Mouse (Mus musculus) hindbrain, embryonic 12.5 days (tissue): ENCODE results near the gene Vwa3b. TPM values are rescaled to one million over a fixed set of nuclear protein-coding genes. Genes with fewer than 3 reads are reported as not detected.
"Not testable (repeated sequence)": the region's sequence is repeated elsewhere in the genome, so short reads cannot be mapped to it uniquely, and the experiment has no call there.

Experiments used
- ATAC-seq: fragments of 200-750 bp; cut with Nextera tagmentation; 2 replicates; pipeline ENCODE4 v1.8.0; 2017; ENCODE audit warnings: moderate TSS enrichment; ENCODE audit not compliant: low FRiP score
- H3K27ac ChIP-seq: fragments of 300-500 bp; sonication (generic); 2 replicates; pipeline ENCODE4 v1.5.1; 2016; ENCODE audit warnings: mild to moderate bottlenecking
- H3K27me3 ChIP-seq: fragments of 300-500 bp; sonication (generic); 2 replicates; pipeline ENCODE4 v1.6.1; 2016; ENCODE audit warnings: mild to moderate bottlenecking
- H3K36me3 ChIP-seq: fragments of 300-500 bp; sonication (generic); 2 replicates; pipeline ENCODE4 v1.6.1; 2016; ENCODE audit warnings: mild to moderate bottlenecking
- H3K4me1 ChIP-seq: fragments of 300-500 bp; sonication (generic); 2 replicates; pipeline ENCODE4 v1.6.1; 2016
- H3K4me2 ChIP-seq: fragments of 300-500 bp; sonication (generic); replicated peaks from 2 replicates; pipeline ENCODE4 v1.6.1; 2016; ENCODE audit warnings: mild to moderate bottlenecking
- H3K4me3 ChIP-seq: fragments of 300-500 bp; sonication (generic); 2 replicates; pipeline ENCODE4 v1.5.1; 2016; ENCODE audit warnings: mild to moderate bottlenecking
- H3K9ac ChIP-seq: fragments of 300-500 bp; sonication (generic); 2 replicates; pipeline ENCODE4 v1.6.1; 2016; ENCODE audit warnings: mild to moderate bottlenecking, moderate library complexity
- H3K9me3 ChIP-seq: fragments of 300-500 bp; sonication (generic); replicated peaks from 2 replicates; pipeline ENCODE4 v1.6.1; 2016; ENCODE audit warnings: mild to moderate bottlenecking
- WGBS: fragments of 180-500 bp; shearing (Covaris S2); methylation state at CpG from one replicate; pipeline ENCODE4 v1.1.7; 2016; 5-methylcytosine and 5-hydroxymethylcytosine counted together
- polyA plus RNA-seq: library from polyadenylated mRNA; unstranded; fragments of >200 nt; fragmentation: Nextera tagmentation; extraction: Ambion mirVana; gene quantifications from 2 replicates; pipeline ENCODE4 v1.2.1, GENCODE M21; 2016

The Vwa3b gene
- polyA plus RNA-seq, 1 experiment from 2014 or later: 0.96 TPM

DNA sequence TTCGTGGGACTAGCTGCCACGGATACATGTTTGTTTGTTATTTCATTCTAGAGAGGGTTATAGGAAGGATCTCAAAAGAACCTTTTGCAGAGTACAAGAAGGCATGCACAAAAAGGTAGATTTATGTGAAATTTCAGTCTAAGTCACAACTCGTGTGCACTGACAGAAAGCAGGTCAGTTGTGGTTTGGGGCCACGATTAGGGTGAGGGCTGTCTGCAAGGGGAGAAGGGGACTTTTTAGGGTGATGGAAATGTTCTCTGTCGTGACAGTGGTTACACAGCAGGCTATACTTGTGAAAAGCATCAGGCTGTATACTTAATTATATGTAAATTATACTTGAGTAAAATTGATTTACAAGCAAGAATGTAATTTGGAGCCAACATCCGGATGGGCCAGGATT lies 30.6 kb upstream of the Vwa3b start:
- no peak overlapping the region for H3K4me3 ChIP-seq
- no peaks in the 10 kb centered on the region for H3K27me3 ChIP-seq
- no peak overlapping the region for H3K27ac ChIP-seq
- no peak for ATAC-seq
- 72% methylated on average over 6 of the region's 6 CpGs for WGBS
- H3K9ac ChIP-seq: no peak overlapping the region
- H3K36me3 ChIP-seq: no peaks in the 10 kb centered on the region
- no peaks in the 10 kb centered on the region for H3K9me3 ChIP-seq
- H3K4me2 ChIP-seq: no peak overlapping the region
- 0 out of 2 replicates have a peak, but pooled peaks cover 6% of the 10 kb centered on the region for H3K4me1 ChIP-seq

- 55% methylated on average over 6 of the region's 6 CpGs for WGBS
- no peaks in the 10 kb centered on the region for H3K36me3 ChIP-seq
Measured at GRCm38 (mm10) chr1:36996561-36997213, 29.7 kb upstream of the Vwa3b start.

GRCm38 (mm10) chr1:37000307-37000706 lies 26.1 kb upstream of the Vwa3b start:
- H3K27me3 ChIP-seq: no peaks in the 10 kb centered on the region
- H3K36me3 ChIP-seq: no peaks in the 10 kb centered on the region
- no peak overlapping the region for H3K4me2 ChIP-seq
- no peak overlapping the region for H3K4me3 ChIP-seq
- H3K4me1 ChIP-seq: 0 out of 2 replicates have a peak, but pooled peaks cover 6% of the 10 kb centered on the region
- no peak for ATAC-seq
- H3K9me3 ChIP-seq: no peaks in the 10 kb centered on the region
- H3K9ac ChIP-seq: no peak overlapping the region
- H3K27ac ChIP-seq: no peak overlapping the region
- WGBS: 71% methylated on average over 5 of the region's 5 CpGs

More at GRCm38 (mm10) chr1:36996561-36997213, 29.7 kb upstream of the Vwa3b start:
- Histone ChIP-seq H3K9ac (no peak overlapping the region), H3K4me1 (0 out of 2 replicates have a peak, but pooled peaks cover 6% of the 10 kb centered on the region), H3K27me3 (no peaks in the 10 kb centered on the region), H3K4me2 (no peak overlapping the region), H3K9me3 (no peaks in the 10 kb centered on the region), H3K27ac (no peak overlapping the region), H3K4me3 (no peak overlapping the region)
- ATAC-seq: no peak

DNA sequence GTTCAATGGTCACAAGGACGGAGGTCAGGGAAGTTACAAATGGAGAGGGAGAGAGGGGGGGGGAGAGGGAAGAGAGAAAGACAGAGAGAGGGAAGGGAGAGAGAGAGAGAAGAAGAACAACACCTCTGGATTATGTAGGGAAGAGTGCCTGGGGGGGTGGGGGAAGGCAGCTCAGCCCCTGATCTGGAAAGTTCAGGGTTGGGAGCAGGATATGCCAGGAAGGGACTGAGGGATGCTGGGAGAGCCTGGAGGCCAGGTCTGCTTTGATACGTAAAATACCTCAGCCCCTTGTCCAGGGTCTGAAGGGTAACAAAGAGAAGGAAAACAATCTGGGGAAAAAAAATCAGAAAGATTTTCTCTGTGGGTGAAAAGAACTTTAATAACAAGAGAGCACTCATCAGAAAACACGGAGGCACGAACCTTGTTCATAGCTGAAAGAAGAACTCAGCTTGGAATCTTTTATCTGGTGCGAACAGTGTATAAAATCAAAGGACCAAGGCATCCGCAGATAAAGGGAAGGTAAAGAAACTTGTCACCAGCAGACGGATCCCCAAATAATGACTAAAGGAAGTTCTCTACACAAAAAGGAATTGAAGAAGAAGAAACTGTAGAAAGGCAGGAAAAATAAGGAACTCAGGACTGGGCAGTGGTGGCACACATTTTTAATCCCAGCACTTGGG lies 24.6 kb upstream of the Vwa3b start:
- 33% methylated on average over 7 of the region's 7 CpGs for WGBS
- no peaks in the 10 kb centered on the region for H3K27me3 ChIP-seq
- H3K9ac ChIP-seq: no peak overlapping the region
- H3K27ac ChIP-seq: no peak overlapping the region
- 0 out of 2 replicates have a peak, but pooled peaks cover 1% of the 10 kb centered on the region for H3K4me1 ChIP-seq
- H3K9me3 ChIP-seq: no peaks in the 10 kb centered on the region
- H3K4me3 ChIP-seq: no peak overlapping the region
- no peak overlapping the region for H3K4me2 ChIP-seq
- no peak for ATAC-seq
- no peaks in the 10 kb centered on the region for H3K36me3 ChIP-seq

GRCm38 (mm10) chr1:37002316-37003008 lies 23.9 kb upstream of the Vwa3b start:
- H3K4me2 ChIP-seq: no peak overlapping the region
- H3K4me1 ChIP-seq: no peaks in the 10 kb centered on the region
- no peaks in the 10 kb centered on the region for H3K27me3 ChIP-seq
- WGBS: 83% methylated on average over 3 of the region's 3 CpGs
- H3K27ac ChIP-seq: no peak overlapping the region
- no peak for ATAC-seq
- H3K9me3 ChIP-seq: no peaks in the 10 kb centered on the region
- no peaks in the 10 kb centered on the region for H3K36me3 ChIP-seq
- no peak overlapping the region for H3K9ac ChIP-seq
- H3K4me3 ChIP-seq: no peak overlapping the region

GRCm38 (mm10) chr1:37004533-37004932 lies 21.9 kb upstream of the Vwa3b start:
- H3K27ac ChIP-seq: no peak overlapping the region
- WGBS: 80% methylated on average over 8 of the region's 8 CpGs
- no peak for ATAC-seq
- no peak overlapping the region for H3K9ac ChIP-seq
- no peaks in the 10 kb centered on the region for H3K9me3 ChIP-seq
- no peak overlapping the region for H3K4me2 ChIP-seq
- no peaks in the 10 kb centered on the region for H3K27me3 ChIP-seq
- no peaks in the 10 kb centered on the region for H3K36me3 ChIP-seq
- H3K4me3 ChIP-seq: no peak overlapping the region
- H3K4me1 ChIP-seq: no peaks in the 10 kb centered on the region

DNA sequence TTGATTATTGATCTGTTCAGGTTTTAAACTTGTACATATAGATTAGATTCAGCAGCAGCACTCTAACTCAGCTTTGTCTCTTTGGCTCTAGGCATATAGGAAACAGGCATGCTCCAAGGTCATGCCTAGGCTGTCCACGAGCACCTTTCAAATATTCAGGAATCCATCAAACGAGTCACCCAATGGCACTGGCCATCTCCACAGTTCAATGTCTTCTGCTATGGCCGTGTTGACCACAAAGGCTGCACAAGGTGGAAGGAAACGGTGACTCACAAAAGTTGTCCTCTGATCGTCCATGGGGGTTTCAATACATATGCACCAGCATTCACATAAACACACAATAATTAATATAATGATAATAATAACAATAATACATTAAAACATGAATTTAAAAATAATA lies 21.4 kb upstream of the Vwa3b start:
- Histone ChIP-seq H3K4me2 (no peak overlapping the region), H3K4me3 (no peak overlapping the region), H3K9ac (no peak overlapping the region), H3K4me1 (no peaks in the 10 kb centered on the region), H3K36me3 (no peaks in the 10 kb centered on the region), H3K9me3 (no peaks in the 10 kb centered on the region), H3K27ac (no peak overlapping the region), H3K27me3 (no peaks in the 10 kb centered on the region)
- ATAC-seq: no peak
- 85% methylated on average over 5 of the region's 5 CpGs for WGBS

- not testable (repeated sequence) for H3K27me3 ChIP-seq, H3K4me3 ChIP-seq, H3K27ac ChIP-seq, ATAC-seq, H3K9ac ChIP-seq, H3K36me3 ChIP-seq, H3K9me3 ChIP-seq, H3K4me1 ChIP-seq, H3K4me2 ChIP-seq
- WGBS: 89% methylated on average over 11 of the region's 11 CpGs
Measured at GRCm38 (mm10) chr1:37006529-37006928, 19.9 kb upstream of the Vwa3b start.

- Histone ChIP-seq H3K4me1 (no peaks in the 10 kb centered on the region), H3K27me3 (no peaks in the 10 kb centered on the region), H3K27ac (no peak overlapping the region), H3K9me3 (no peaks in the 10 kb centered on the region), H3K36me3 (no peaks in the 10 kb centered on the region), H3K4me3 (no peak overlapping the region), H3K4me2 (no peak overlapping the region), H3K9ac (no peak overlapping the region)
- no peak for ATAC-seq
- WGBS: 74% methylated on average over 10 of the region's 10 CpGs
Measured at GRCm38 (mm10) chr1:37009880-37010279, 16.5 kb upstream of the Vwa3b start.

- no peak overlapping the region for H3K27ac ChIP-seq
- H3K4me2 ChIP-seq: no peak overlapping the region
- H3K27me3 ChIP-seq: no peaks in the 10 kb centered on the region
- H3K9ac ChIP-seq: no peak overlapping the region
- no peaks in the 10 kb centered on the region for H3K4me1 ChIP-seq
- ATAC-seq: no peak
- H3K9me3 ChIP-seq: no peaks in the 10 kb centered on the region
- no peaks in the 10 kb centered on the region for H3K36me3 ChIP-seq
- 81% methylated on average over 3 of the region's 3 CpGs for WGBS
- no peak overlapping the region for H3K4me3 ChIP-seq
Measured at GRCm38 (mm10) chr1:37011626-37012209, 14.7 kb upstream of the Vwa3b start.

DNA sequence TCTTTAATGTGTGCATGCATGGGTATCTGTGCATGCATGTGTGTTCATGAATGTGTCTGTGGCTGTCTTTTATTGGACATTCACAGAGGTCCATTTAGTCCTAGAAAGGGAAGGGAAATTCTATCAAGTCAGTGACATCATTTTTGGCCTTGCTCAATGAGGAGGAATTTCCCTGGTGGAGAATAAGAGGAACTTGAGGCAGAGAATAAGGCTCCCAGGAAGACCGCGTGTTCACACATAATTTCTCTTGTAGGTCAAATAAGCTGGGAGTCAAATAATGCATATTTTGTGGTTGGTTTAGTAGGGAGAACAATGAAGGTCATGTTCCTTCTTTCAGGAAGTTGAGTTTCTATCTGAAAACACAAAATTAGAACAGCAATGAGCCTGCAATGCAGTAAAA lies 13.4 kb upstream of the Vwa3b start:
- Histone ChIP-seq H3K4me2 (no peak overlapping the region), H3K9ac (no peak overlapping the region), H3K27ac (no peak overlapping the region), H3K36me3 (no peaks in the 10 kb centered on the region), H3K4me3 (no peak overlapping the region), H3K27me3 (no peaks in the 10 kb centered on the region), H3K4me1 (no peaks in the 10 kb centered on the region), H3K9me3 (no peaks in the 10 kb centered on the region)
- ATAC-seq: no peak
- 89% methylated on average over 2 of the region's 2 CpGs for WGBS

DNA sequence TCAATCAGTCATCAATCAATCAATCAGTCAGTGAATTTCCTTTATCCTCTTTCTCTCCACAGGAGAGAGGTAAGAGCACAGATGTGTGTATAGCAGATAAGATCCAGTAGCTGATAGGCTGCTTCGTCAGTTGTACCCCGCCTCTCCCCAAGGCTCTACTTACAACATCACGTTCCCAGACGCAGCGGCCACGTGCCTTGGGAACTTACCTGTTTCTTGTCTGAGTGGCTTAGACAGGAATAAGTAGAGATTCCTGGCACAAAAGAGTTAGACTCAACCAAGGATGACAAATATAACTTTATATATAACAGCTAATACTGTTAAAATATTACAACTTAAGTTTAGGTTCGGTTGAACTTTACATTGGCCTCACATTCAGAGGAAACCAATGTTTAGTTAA lies 12.7 kb upstream of the Vwa3b start:
- Histone ChIP-seq H3K27ac (no peak overlapping the region), H3K9me3 (no peaks in the 10 kb centered on the region), H3K27me3 (no peaks in the 10 kb centered on the region), H3K4me2 (no peak overlapping the region), H3K4me1 (no peaks in the 10 kb centered on the region), H3K36me3 (no peaks in the 10 kb centered on the region), H3K4me3 (no peak overlapping the region), H3K9ac (no peak overlapping the region)
- 79% methylated on average over 7 of the region's 7 CpGs for WGBS
- ATAC-seq: no peak
